Mouse (Mus musculus): ENCODE measurements around the gene Casc3. TPM values are rescaled to one million over a fixed set of nuclear protein-coding genes. Genes with fewer than 3 reads are reported as not detected.
A peak's percentile ranks its signal among the peaks of the same experiment; 100 is the strongest.

Casc3 gene
- total and polyA plus RNA-seq, 3 experiments: 14.4 to 71.7 (median 16.7) TPM

DNA sequence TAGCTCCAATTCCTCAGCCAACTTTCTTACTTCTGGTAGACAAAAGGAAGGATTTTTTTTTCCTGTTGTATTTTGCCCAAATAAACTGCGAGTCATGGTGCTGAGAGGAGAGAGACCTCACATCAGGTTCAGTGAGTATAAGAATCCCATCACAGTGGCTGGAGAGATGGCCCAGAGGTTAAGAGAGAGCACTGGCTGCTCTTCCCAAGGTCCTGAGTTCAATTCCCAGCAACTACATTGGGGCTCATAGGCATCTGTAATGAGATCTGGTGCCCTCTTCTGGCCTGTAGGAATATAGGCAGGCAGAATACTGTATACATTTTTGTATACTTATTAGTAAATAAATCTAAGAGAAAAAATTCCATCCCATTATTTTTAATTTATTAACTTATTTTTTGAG, 17.0 kb upstream of the Casc3 start (continued):
- no peak for TF ChIP-seq HCFC1 (IDR thresholded peaks at IDR 0.05; ENCODE audit: low read depth, low read length)
- no peak for TF ChIP-seq USF2 (conservative IDR thresholded peaks at IDR 0.05; ENCODE audit: low read depth, low read length)
- TF ChIP-seq IRF4 (IDR thresholded peaks at IDR 0.05; ENCODE audit: low read depth, low read length): peak; percentile 49; the same call in 1 of the 2 replicates
- TF ChIP-seq SIN3A (IDR thresholded peaks at IDR 0.05; ENCODE audit: low read length): 0 out of 2 replicates have a peak, but pooled peaks have one; percentile 34
- TF ChIP-seq ZC3H11A (IDR thresholded peaks at IDR 0.05; ENCODE audit: low read depth, low read length): 0 out of 2 replicates have a peak, but pooled peaks have one; percentile 2
- no peak for TF ChIP-seq JUN (IDR thresholded peaks at IDR 0.05; ENCODE audit: insufficient read depth, low read depth, low read length)

GRCm38 (mm10) chr11:98788139-98788538, 16.6 kb upstream of the Casc3 start:
- dilution Hi-C loops (cut with MboI; ENCODE audit: extremely low pct_ligation_motif_present, extremely low pct_unique_long_range_greater_than_20kb, low sequenced_read_pairs) (no loop called here), in situ Hi-C loops (cut with MboI; ENCODE audit: low pct_ligation_motif_present, low pct_unique_long_range_greater_than_20kb, low sequenced_read_pairs) (loop anchor here (5.0 to 10.0 kb wide), 2 partner anchors 63 to 91 kb away; partner anchors contain the start of gene Med24)
- peaks cover 20% of the 10 kb centered on the region for H3K27me3 ChIP-seq (replicated peaks)
- DNase-seq (ENCODE audit: extremely low read depth): no peak
- H3K4me1 ChIP-seq (ENCODE audit: control insufficient read depth in 1 of 2, insufficient read depth in 2 of 2): peaks cover 8 to 58% of the 10 kb centered on the region in 2 experiments
- peak overlapping the region; percentile 68 for H3K4me2 ChIP-seq (ENCODE audit: insufficient read depth, low read depth, poor library complexity, severe bottlenecking)
- H3K9ac ChIP-seq (ENCODE audit: insufficient read depth, low read depth): peak overlapping the region; percentile 57
- H3K79me2 ChIP-seq (replicated peaks; ENCODE audit: control insufficient read depth, extremely low read depth, insufficient read depth, poor library complexity, severe bottlenecking): 0 out of 2 replicates have a peak, but pooled peaks cover 3% of the 10 kb centered on the region
- H3K27ac ChIP-seq (ENCODE audit: insufficient read depth, low read depth): peak overlapping the region; percentile 58; the same call in 1 of the 2 replicates
- no peak for TF ChIP-seq MEF2A (IDR thresholded peaks at IDR 0.05; ENCODE audit: borderline replicate concordance, low read depth, low read length)
- TF ChIP-seq POLR2AphosphoS2 (IDR thresholded peaks at IDR 0.05; ENCODE audit: low read depth, low read length): no peak
- no peak for TF ChIP-seq MAFK (IDR thresholded peaks at IDR 0.05; ENCODE audit: insufficient replicate concordance, low read length)
- TF ChIP-seq NELFE (IDR thresholded peaks at IDR 0.05; ENCODE audit: low read depth, low read length): no peak
- no peak for TF ChIP-seq CHD1 (IDR thresholded peaks at IDR 0.05; ENCODE audit: low read depth, low read length)
- TF ChIP-seq IRF4 (IDR thresholded peaks at IDR 0.05; ENCODE audit: low read depth, low read length): no peak
- TF ChIP-seq CTCF (conservative IDR thresholded peaks at IDR 0.05 in 1 of 2, IDR thresholded peaks at IDR 0.05 in 1 of 2; ENCODE audit: low read depth in 2 of 2, low read length in 2 of 2): no peak; a peak in 1 of 4 replicates
- no peak for TF ChIP-seq TCF12 (IDR thresholded peaks at IDR 0.05; ENCODE audit: low read depth, low read length)
- TF ChIP-seq ELF1 (IDR thresholded peaks at IDR 0.05; ENCODE audit: low read depth, low read length): no peak
- TF ChIP-seq UBTF (IDR thresholded peaks at IDR 0.05; ENCODE audit: low read depth, low read length): no peak
- TF ChIP-seq POLR2A (IDR thresholded peaks at IDR 0.05; ENCODE audit: low read depth, low read length): no peak
- TF ChIP-seq E2F4 (IDR thresholded peaks at IDR 0.05; ENCODE audit: insufficient replicate concordance, low read depth, low read length): no peak
- no peak for TF ChIP-seq GABPA (IDR thresholded peaks at IDR 0.05; ENCODE audit: insufficient replicate concordance, low read depth, low read length)
- no peak for TF ChIP-seq MAX (IDR thresholded peaks at IDR 0.05; ENCODE audit: low read length)
- TF ChIP-seq JUND (conservative IDR thresholded peaks at IDR 0.05; ENCODE audit: low read depth, low read length): no peak
- no peak for TF ChIP-seq SMC3 (IDR thresholded peaks at IDR 0.05; ENCODE audit: low read depth, low read length)
- TF ChIP-seq ZKSCAN1 (IDR thresholded peaks at IDR 0.05; ENCODE audit: borderline replicate concordance, low read depth, low read length): no peak
- H3K4me3 ChIP-seq (replicated peaks in 1 of 3; ENCODE audit: low read depth in 2 of 3, low read length in 2 of 3, poor library complexity in 1 of 3): peak overlapping the region in 2 of 3 experiments; percentile 36 to 66
- H3K9me3 ChIP-seq (replicated peaks; ENCODE audit: low read length): no peaks in the 10 kb centered on the region
- H3K36me3 ChIP-seq (replicated peaks in 1 of 2; ENCODE audit: control insufficient read depth in 1 of 2, insufficient read depth in 1 of 2, low read length in 1 of 2): peaks cover 0 to 2% of the 10 kb centered on the region in 2 experiments

Data from CH12.LX (cell line).